Mouse (Mus musculus): Measurements from ENCODE around the gene Cdh6.

The Cdh6 gene

GRCm38 (mm10) chr15:13173071-13173778 lies at the start of gene Cdh6:
Gene Cdh6, minus strand, starts transcription at chr15:13173675.
- no peak for DNase-seq (ENCODE audit: low spot score in 2 of 2)

GRCm38 (mm10) chr15:13219727-13220454 lies 46.4 kb upstream of the Cdh6 start:
- DNase-seq (ENCODE audit: low spot score in 2 of 2), result no peak

GRCm38 (mm10) chr15:13217800-13218199 lies 44.3 kb upstream of the Cdh6 start:
- no peak for DNase-seq (ENCODE audit: low spot score in 2 of 2)

GRCm38 (mm10) chr15:13217161-13217560 lies 43.7 kb upstream of the Cdh6 start:
- DNase-seq (ENCODE audit: low spot score in 2 of 2), result no peak

- no peak for DNase-seq (ENCODE audit: low spot score in 2 of 2)
These were observed 39.5 kb upstream of the Cdh6 start for GRCm38 (mm10) chr15:13212956-13213355.

GRCm38 (mm10) chr15:13212027-13212685 lies 38.7 kb upstream of the Cdh6 start:
- DNase-seq (ENCODE audit: low spot score in 2 of 2), result no peak

GRCm38 (mm10) chr15:13210186-13210585 lies 36.7 kb upstream of the Cdh6 start:
- no peak for DNase-seq (ENCODE audit: low spot score in 2 of 2)

- DNase-seq (ENCODE audit: low spot score in 2 of 2), result no peak
These were observed 35.2 kb upstream of the Cdh6 start for GRCm38 (mm10) chr15:13208716-13209115.

- no peak for DNase-seq (ENCODE audit: low spot score in 2 of 2)
These were observed 22.8 kb upstream of the Cdh6 start for GRCm38 (mm10) chr15:13196237-13196636.

GRCm38 (mm10) chr15:13194048-13194447 lies 20.6 kb upstream of the Cdh6 start:
- DNase-seq (ENCODE audit: low spot score in 2 of 2), result no peak

GRCm38 (mm10) chr15:13193076-13193475 lies 19.6 kb upstream of the Cdh6 start:
- no peak for DNase-seq (ENCODE audit: low spot score in 2 of 2)

GRCm38 (mm10) chr15:13183661-13184060 lies 10.2 kb upstream of the Cdh6 start:
- no peak for DNase-seq (ENCODE audit: low spot score in 2 of 2)

- no peak for DNase-seq (ENCODE audit: low spot score in 2 of 2)
These were observed 8.0 kb upstream of the Cdh6 start for GRCm38 (mm10) chr15:13181430-13181829.

GRCm38 (mm10) chr15:13181014-13181413 lies 7.5 kb upstream of the Cdh6 start:
- no peak for DNase-seq (ENCODE audit: low spot score in 2 of 2)

GRCm38 (mm10) chr15:13175978-13176377 lies 2.5 kb upstream of the Cdh6 start:
- no peak for DNase-seq (ENCODE audit: low spot score in 2 of 2)

- no peak for DNase-seq (ENCODE audit: low spot score in 2 of 2)
These were observed 1.1 kb upstream of the Cdh6 start for GRCm38 (mm10) chr15:13174618-13174980.

- DNase-seq (ENCODE audit: low spot score in 2 of 2), result no peak
These were observed 554 bp upstream of the Cdh6 start for GRCm38 (mm10) chr15:13173840-13174617.

GRCm38 (mm10) chr15:13172365-13173070 lies 957 bp downstream of the Cdh6 start:
- DNase-seq (ENCODE audit: low spot score in 2 of 2), result no peak

- no peak for DNase-seq (ENCODE audit: low spot score in 2 of 2)
These were observed 1.8 kb downstream of the Cdh6 start for GRCm38 (mm10) chr15:13171486-13172364.
